Mouse (Mus musculus): ENCODE measurements around the gene Abcc3. TPM values are rescaled to one million over a fixed set of nuclear protein-coding genes. Genes with fewer than 3 reads are reported as not detected.

Abcc3 gene
- polyA plus RNA-seq, 1 experiment from 2014 or later: 1.1 TPM

DNA sequence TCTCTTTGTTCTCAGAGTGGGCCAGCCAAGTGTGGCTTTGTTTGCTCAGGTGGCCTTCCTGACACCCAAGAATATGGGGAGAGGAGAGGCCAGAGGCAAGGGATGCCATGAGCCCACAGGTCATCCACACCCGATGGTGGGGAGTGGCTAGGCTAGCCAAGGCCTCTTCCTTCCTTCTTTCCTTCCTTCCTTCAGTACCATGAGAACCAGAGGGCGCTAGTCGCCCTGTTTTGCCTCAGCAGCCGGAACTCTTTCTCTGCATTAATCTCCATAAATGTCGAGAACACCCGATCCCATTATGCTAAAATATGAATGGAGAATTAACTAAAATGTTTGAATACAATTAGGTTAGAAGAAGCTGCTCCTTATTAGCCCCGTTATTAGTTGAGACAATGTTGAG is 27.5 kb upstream of the Abcc3 start:
- no peak for ATAC-seq (replicated peaks; ENCODE audit: insufficient number of reproducible peaks, insufficient read depth, low FRiP score, low read depth)

DNA sequence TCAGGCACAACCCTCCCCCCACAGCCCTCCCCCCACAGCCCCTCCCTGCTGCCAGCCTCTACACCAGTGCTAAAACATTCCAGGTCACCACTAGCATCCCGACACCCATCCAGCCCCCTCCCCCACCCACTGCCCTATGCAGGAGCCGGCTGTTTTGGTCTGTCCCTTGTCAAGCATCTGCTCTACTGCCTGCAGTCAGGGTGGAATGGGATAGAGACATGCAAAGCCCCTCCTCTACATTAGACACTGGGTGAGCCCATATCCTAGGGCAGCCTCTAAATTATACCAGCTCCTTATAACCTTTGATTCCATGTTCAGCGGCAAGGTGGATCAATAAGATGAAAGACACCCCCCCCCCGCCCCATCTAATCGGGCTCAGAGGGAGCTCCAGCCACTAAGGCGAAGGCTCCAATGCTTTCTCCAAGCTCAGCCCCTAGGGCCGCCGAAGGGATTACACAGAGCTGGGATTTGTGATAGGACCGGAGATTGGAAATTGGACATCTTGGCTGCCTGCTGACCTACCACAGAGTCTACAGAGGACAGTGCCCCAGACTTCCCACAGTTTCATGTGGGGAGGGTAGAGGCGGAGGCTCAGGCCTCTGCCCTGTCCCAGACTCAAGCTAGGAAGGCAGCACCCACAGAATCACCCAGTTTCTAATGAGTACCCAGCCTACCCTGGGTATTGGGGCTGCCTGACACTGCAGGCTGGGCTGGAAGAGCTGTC is 26.4 kb upstream of the Abcc3 start:
- Histone ChIP-seq H3K27ac (no peak overlapping the region), H3K4me3 (no peak overlapping the region), H3K9me3 (replicated peaks) (no peaks in the 10 kb centered on the region), H3K4me1 (replicated peaks) (peaks cover 28% of the 10 kb centered on the region), H3K4me2 (no peak overlapping the region), H3K27me3 (peaks cover 50% of the 10 kb centered on the region), H3K36me3 (no peaks in the 10 kb centered on the region), H3K9ac (no peak overlapping the region)
- 57% methylated on average over 10 of the region's 10 CpGs for WGBS
- 0 out of 2 replicates have a peak, but pooled peaks have one; percentile 11 for ATAC-seq (replicated peaks; ENCODE audit: insufficient number of reproducible peaks, insufficient read depth, low FRiP score, low read depth)

More for the DNA sequence above, 27.5 kb upstream of the Abcc3 start:
- Histone ChIP-seq H3K9ac (no peak overlapping the region), H3K27me3 (peaks cover 44% of the 10 kb centered on the region), H3K4me1 (replicated peaks) (peaks cover 21% of the 10 kb centered on the region), H3K9me3 (replicated peaks) (no peaks in the 10 kb centered on the region), H3K27ac (no peak overlapping the region), H3K4me2 (no peak overlapping the region), H3K36me3 (no peaks in the 10 kb centered on the region), H3K4me3 (no peak overlapping the region)
- WGBS: 23% methylated on average over 7 of the region's 7 CpGs

DNA sequence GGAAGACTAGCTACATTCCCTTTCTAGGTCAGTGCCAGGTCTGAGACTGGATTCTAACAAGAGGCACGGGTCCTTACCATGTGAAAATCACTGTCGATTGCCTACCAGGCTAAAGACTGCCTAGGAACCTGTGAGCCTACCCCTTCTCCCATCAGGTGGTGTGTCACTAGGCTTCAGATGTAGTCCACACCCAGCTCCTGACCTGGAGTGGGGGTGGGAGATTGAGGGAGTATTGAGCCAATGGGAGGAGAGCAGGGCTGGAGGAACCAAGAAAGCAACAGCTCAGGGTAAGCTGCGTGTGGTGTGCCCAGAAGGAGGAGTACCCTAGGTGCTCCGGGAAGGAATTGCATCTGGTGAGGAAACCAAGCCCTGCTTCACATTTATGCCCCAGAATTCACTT is 21.2 kb upstream of the Abcc3 start:
- peaks cover 38% of the 10 kb centered on the region for H3K4me1 ChIP-seq (replicated peaks)
- H3K9ac ChIP-seq: no peak overlapping the region
- no peak for ATAC-seq (replicated peaks; ENCODE audit: insufficient number of reproducible peaks, insufficient read depth, low FRiP score, low read depth)
- no peak overlapping the region for H3K4me2 ChIP-seq
- WGBS: 52% methylated on average over 4 of the region's 4 CpGs
- H3K4me3 ChIP-seq: no peak overlapping the region
- H3K27me3 ChIP-seq: peaks cover 58% of the 10 kb centered on the region
- peak overlapping the region; percentile 4 for H3K27ac ChIP-seq
- H3K36me3 ChIP-seq: no peaks in the 10 kb centered on the region
- H3K9me3 ChIP-seq (replicated peaks): no peaks in the 10 kb centered on the region

DNA sequence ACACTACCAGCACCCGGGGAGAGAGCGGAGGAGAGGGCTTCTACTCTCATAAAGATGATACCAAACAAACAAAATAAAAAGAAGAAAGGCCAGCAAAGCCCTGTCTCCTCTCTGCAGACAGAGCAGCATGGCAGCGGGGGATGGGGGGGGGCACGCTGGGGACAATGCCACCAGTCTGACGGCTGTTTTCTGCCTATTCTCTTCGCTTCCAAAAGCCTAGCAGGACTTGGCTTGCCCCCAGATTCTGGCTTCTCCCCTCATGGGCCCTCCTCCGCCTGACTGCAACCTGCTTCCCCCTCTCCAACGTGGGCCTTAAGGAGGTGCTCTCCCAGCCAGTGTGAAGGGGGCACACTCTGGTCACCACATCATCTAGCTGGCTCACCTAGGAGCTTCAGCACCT is 20.7 kb upstream of the Abcc3 start:
- Histone ChIP-seq H3K36me3 (no peaks in the 10 kb centered on the region), H3K27me3 (peaks cover 55% of the 10 kb centered on the region), H3K9me3 (replicated peaks) (no peaks in the 10 kb centered on the region), H3K9ac (no peak overlapping the region), H3K27ac (peak overlapping the region; percentile 78), H3K4me3 (no peak overlapping the region), H3K4me2 (peak overlapping the region; percentile 41), H3K4me1 (replicated peaks) (peaks cover 36% of the 10 kb centered on the region)
- ATAC-seq (replicated peaks; ENCODE audit: insufficient number of reproducible peaks, insufficient read depth, low FRiP score, low read depth): no peak
- 24% methylated on average over 8 of the region's 8 CpGs for WGBS

DNA sequence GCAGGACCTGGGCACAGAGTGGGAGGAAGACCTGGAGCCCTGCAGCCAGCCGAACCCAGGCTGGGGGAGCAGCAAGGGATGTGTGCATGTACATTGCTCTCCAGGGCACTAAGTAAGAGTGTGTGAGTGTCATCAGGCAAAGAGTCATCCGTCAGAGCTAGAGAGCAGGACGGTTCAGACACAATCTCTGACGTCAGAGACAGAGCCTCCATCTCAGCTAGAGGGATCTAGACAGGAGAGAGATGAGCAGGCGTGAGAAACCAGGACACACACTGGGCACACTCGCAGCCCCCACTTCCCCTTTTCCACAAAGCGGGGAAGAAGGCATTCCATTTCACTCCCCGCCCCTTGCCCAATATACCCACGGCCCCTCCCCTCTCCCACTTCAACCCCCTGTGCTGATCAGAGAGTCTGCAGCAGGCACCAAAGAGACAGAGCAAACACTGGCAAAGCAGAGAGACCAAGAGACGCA is 20.2 kb upstream of the Abcc3 start:
- 11% methylated on average over 10 of the region's 10 CpGs for WGBS

DNA sequence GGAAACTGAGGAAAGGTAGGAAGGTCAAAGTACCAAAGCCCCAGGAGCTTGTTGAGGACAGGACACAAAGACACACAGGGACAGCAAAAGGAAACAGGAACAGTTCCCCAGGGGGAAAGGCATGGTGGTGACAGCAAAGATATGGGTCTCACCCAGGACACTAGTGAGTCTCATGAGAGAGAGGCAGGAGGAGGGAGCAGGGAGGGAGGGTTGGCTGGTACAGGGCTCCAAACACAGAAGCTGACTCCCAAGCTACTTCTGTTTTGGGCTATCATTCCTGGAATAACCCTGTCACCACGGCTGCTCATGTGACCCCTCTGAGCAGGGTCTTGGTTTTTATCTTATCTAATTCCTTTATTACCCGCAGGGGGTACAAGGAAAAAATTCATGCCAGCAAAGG is 19.8 kb upstream of the Abcc3 start:
- Histone ChIP-seq H3K36me3 (no peaks in the 10 kb centered on the region), H3K4me1 (replicated peaks) (peaks cover 42% of the 10 kb centered on the region), H3K9me3 (replicated peaks) (no peaks in the 10 kb centered on the region), H3K27ac (peak overlapping the region; percentile 78), H3K4me2 (peak overlapping the region; percentile 41), H3K4me3 (no peak overlapping the region), H3K27me3 (peaks cover 48% of the 10 kb centered on the region), H3K9ac (no peak overlapping the region)
- ATAC-seq (replicated peaks; ENCODE audit: insufficient number of reproducible peaks, insufficient read depth, low FRiP score, low read depth): peak; percentile 54
- WGBS: 17% methylated on average over 2 of the region's 2 CpGs

More for the DNA sequence above, 20.2 kb upstream of the Abcc3 start:
- Histone ChIP-seq H3K4me1 (replicated peaks) (peaks cover 37% of the 10 kb centered on the region), H3K9ac (no peak overlapping the region), H3K27ac (peak overlapping the region; percentile 78), H3K4me2 (peak overlapping the region; percentile 41), H3K36me3 (no peaks in the 10 kb centered on the region), H3K4me3 (no peak overlapping the region), H3K9me3 (replicated peaks) (no peaks in the 10 kb centered on the region), H3K27me3 (peaks cover 50% of the 10 kb centered on the region)
- ATAC-seq (replicated peaks; ENCODE audit: insufficient number of reproducible peaks, insufficient read depth, low FRiP score, low read depth): peak; percentile 52; the same call in 1 of the 2 replicates

DNA sequence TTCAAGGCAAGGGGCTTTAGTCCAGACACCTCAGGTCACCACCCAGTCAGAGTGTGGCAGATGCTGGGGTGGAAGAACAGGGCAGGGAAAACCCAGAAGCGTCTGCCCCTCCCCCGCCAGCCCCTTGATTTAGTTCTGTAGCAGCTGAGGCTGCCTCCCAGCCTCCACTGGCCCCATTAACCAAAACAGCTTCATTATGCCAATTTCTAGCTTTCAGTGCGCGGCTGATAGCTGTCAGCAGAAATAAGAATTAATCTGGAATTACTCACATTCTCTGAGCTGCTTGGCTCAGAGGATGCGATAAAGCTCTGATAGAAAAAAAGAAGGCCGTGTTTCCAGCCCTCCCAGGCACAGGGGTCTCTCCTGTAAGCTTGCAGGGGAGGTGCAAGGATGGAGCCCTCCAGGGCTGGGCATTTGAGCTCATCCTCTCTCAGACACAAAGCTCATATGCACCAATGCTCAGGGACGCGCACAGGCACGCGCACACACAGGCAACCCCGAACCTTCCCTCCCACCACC is 15.1 kb upstream of the Abcc3 start:
- Histone ChIP-seq H3K4me2 (no peak overlapping the region), H3K27ac (no peak overlapping the region), H3K9me3 (replicated peaks) (no peaks in the 10 kb centered on the region), H3K4me3 (no peak overlapping the region), H3K9ac (no peak overlapping the region), H3K36me3 (no peaks in the 10 kb centered on the region), H3K27me3 (peaks cover 25% of the 10 kb centered on the region), H3K4me1 (replicated peaks) (peaks cover 37% of the 10 kb centered on the region)
- 47% methylated on average over 11 of the region's 11 CpGs for WGBS
- ATAC-seq (replicated peaks; ENCODE audit: insufficient number of reproducible peaks, insufficient read depth, low FRiP score, low read depth): no peak; the same call in 1 of the 2 replicates

DNA sequence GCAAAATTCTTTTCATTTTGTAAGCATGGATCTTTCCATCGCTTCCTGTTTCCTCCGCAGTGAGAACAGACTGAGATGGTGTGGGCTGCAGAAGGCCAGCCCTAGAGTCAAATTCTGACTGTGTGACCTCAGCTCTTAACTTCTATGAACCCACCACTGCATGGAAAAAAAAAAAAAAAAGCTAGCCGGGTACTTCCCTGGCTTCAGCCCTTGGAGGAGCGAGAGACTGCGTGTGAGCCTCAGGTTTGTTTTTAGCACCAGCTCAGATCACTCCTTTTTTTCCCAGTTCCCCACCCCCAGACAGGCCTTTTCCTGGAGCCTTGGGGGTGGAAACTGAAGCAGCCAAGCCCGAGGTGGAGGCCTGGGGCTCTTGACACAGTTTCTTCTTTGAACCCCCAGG is 12.6 kb upstream of the Abcc3 start:
- H3K4me1 ChIP-seq (replicated peaks): peaks cover 26% of the 10 kb centered on the region
- H3K4me3 ChIP-seq: no peak overlapping the region
- H3K4me2 ChIP-seq: no peak overlapping the region
- 40% methylated on average over 6 of the region's 6 CpGs for WGBS
- H3K9me3 ChIP-seq (replicated peaks): no peaks in the 10 kb centered on the region
- no peaks in the 10 kb centered on the region for H3K36me3 ChIP-seq
- peaks cover 13% of the 10 kb centered on the region for H3K27me3 ChIP-seq
- ATAC-seq (replicated peaks; ENCODE audit: insufficient number of reproducible peaks, insufficient read depth, low FRiP score, low read depth): no peak
- no peak overlapping the region for H3K27ac ChIP-seq
- H3K9ac ChIP-seq: no peak overlapping the region

DNA sequence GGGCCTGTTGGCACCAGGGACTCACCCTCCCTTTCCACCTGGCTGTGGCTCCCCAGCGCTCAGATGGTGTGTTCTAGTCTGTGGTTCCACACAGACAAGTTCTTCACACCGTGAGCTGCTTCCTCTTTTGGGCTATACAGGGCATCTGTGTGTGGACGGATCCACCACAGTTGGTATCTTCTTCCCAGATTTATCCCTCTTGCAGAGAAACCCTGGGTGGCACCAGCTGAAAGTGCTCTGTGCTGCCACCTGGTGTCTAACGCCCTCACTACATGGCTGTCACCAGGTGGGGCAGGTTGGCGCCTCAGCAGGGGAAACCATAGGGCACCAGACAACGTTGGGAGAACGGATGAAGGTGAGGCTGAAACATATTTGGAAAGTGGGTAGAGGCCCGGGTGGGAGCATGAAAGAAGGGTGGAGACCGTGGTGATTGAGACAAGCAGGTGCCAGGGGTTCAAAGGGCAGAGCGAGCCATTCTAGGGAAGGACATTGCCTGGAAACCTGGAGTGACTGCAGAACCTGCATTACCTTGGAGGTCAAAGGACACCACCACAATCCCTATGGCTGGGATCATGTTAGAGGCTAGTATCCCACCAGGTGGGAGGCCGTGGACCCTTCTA is 12.0 kb upstream of the Abcc3 start:
- H3K27ac ChIP-seq: no peak overlapping the region
- WGBS: 27% methylated on average over 11 of the region's 11 CpGs
- no peak overlapping the region for H3K4me3 ChIP-seq
- peaks cover 26% of the 10 kb centered on the region for H3K4me1 ChIP-seq (replicated peaks)
- H3K27me3 ChIP-seq: peaks cover 9% of the 10 kb centered on the region
- H3K9ac ChIP-seq: no peak overlapping the region
- H3K4me2 ChIP-seq: no peak overlapping the region
- H3K9me3 ChIP-seq (replicated peaks): no peaks in the 10 kb centered on the region
- no peak; the same call in 1 of the 2 replicates for ATAC-seq (replicated peaks; ENCODE audit: insufficient number of reproducible peaks, insufficient read depth, low FRiP score, low read depth)
- no peaks in the 10 kb centered on the region for H3K36me3 ChIP-seq

DNA sequence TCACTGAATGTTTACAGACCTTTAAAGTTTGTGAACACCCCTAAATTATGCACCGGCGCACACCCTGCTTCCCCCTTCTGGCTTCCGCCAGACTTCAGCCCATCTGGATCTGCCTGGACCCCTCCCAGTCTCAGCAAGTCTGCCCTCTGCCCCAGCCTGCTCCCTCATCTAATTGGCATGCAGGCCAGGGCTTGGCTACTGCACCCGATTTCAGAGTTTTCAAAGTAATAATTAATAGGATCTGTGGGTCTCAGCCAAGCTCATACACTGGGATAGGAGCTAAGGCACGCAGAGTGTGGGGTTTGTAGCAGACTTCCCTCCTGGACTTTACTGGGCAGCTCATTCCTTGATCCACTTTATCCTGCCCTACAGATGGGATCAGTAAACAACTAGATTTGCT is 11.4 kb upstream of the Abcc3 start:
- Histone ChIP-seq H3K27ac (no peak overlapping the region), H3K4me3 (no peak overlapping the region), H3K9ac (no peak overlapping the region), H3K9me3 (replicated peaks) (no peaks in the 10 kb centered on the region), H3K4me2 (no peak overlapping the region), H3K27me3 (peaks cover 9% of the 10 kb centered on the region), H3K36me3 (no peaks in the 10 kb centered on the region), H3K4me1 (replicated peaks) (peaks cover 22% of the 10 kb centered on the region)
- ATAC-seq (replicated peaks; ENCODE audit: insufficient number of reproducible peaks, insufficient read depth, low FRiP score, low read depth): no peak
- WGBS: 60% methylated on average over 5 of the region's 5 CpGs

DNA sequence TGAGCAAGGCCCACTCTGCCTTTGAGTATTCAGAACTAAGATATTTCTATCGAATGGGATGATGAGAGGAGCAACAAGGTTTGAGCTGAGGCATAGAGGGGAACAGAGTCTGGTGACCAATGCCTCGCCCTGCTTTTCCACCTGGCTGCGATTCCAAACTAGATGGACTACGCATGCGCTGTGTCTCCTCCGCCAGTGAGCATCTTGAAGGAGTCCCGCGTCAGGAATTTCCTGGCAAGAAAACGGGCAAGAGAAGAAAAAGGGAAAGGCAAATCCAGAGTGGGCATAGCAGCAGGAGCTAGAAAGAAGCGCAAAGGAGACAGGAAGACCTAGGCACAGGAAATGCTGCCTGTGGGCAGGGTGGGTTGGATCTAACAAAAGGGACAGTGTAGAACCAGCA is 11.0 kb upstream of the Abcc3 start:
- no peak for ATAC-seq (replicated peaks; ENCODE audit: insufficient number of reproducible peaks, insufficient read depth, low FRiP score, low read depth)
- Histone ChIP-seq H3K27ac (no peak overlapping the region), H3K27me3 (peaks cover 9% of the 10 kb centered on the region), H3K9me3 (replicated peaks) (no peaks in the 10 kb centered on the region), H3K9ac (no peak overlapping the region), H3K4me2 (no peak overlapping the region), H3K4me1 (replicated peaks) (peaks cover 21% of the 10 kb centered on the region), H3K4me3 (no peak overlapping the region), H3K36me3 (no peaks in the 10 kb centered on the region)
- WGBS: 81% methylated on average over 10 of the region's 10 CpGs
